Mouse (Mus musculus): ENCODE results near the gene Naa25. TPM values are rescaled to one million over a fixed set of nuclear protein-coding genes. Genes with fewer than 3 reads are reported as not detected.

Gene Naa25
- polyA plus RNA-seq, 1 experiment from 2014 or later: 44.5 TPM

- Histone ChIP-seq H3K4me1 (peaks cover 15% of the 10 kb centered on the region), H3K4me2 (peak overlapping the region; percentile 83), H3K4me3 (replicated peaks) (peak overlapping the region; percentile 71), H3K27ac (no peak overlapping the region; the same call in 1 of the 2 replicates), H3K9ac (peak overlapping the region; percentile 70), H3K36me3 (peaks cover 32% of the 10 kb centered on the region), H3K9me3 (replicated peaks) (no peaks in the 10 kb centered on the region; the same call in 1 of the 2 replicates), H3K27me3 (peaks cover 7% of the 10 kb centered on the region)
- ATAC-seq (replicated peaks; ENCODE audit: low FRiP score): no peak
- WGBS: 47% methylated on average over 10 of the region's 10 CpGs
Observed at GRCm38 (mm10) chr5:121383857-121384756, 13.6 kb upstream of the Naa25 start.

- peak overlapping the region; percentile 70 for H3K9ac ChIP-seq
- peaks cover 7% of the 10 kb centered on the region for H3K27me3 ChIP-seq
- H3K4me2 ChIP-seq: peak overlapping the region; percentile 83
- H3K9me3 ChIP-seq (replicated peaks): no peaks in the 10 kb centered on the region; the same call in 1 of the 2 replicates
- H3K4me1 ChIP-seq: peaks cover 15% of the 10 kb centered on the region
- peak overlapping the region; percentile 85 for H3K27ac ChIP-seq
- peak; percentile 68 for ATAC-seq (replicated peaks; ENCODE audit: low FRiP score)
- 2% methylated on average over 45 of the region's 47 CpGs for WGBS
- H3K36me3 ChIP-seq: peaks cover 24% of the 10 kb centered on the region
- peak overlapping the region; percentile 71 for H3K4me3 ChIP-seq (replicated peaks)
Observed at GRCm38 (mm10) chr5:121384757-121385460, 12.8 kb upstream of the Naa25 start.

- Histone ChIP-seq H3K4me2 (peak within 1 kb of the TSS; percentile 83), H3K36me3 (peaks cover 17% of the 10 kb centered on the region), H3K9ac (peak within 1 kb of the TSS; percentile 70), H3K27ac (peak within 1 kb of the TSS; percentile 85), H3K27me3 (peaks cover 7% of the 10 kb centered on the region), H3K4me3 (replicated peaks) (peak within 1 kb of the TSS; percentile 71), H3K4me1 (peaks cover 15% of the 10 kb centered on the region), H3K9me3 (replicated peaks) (no peaks in the 10 kb centered on the region; the same call in 1 of the 2 replicates)
- peak; percentile 96 for ATAC-seq (replicated peaks; ENCODE audit: low FRiP score)
- under 1% methylated on average over 39 of the region's 45 CpGs for WGBS
Observed at GRCm38 (mm10) chr5:121385461-121386119, 12.1 kb upstream of the Naa25 start, which contains the start of gene Trafd1. Trafd1 (minus strand) TSS chr5:121385632.

GRCm38 (mm10) chr5:121386120-121386909 is 11.4 kb upstream of the Naa25 start:
- Histone ChIP-seq H3K27me3 (peaks cover 7% of the 10 kb centered on the region), H3K4me2 (peak overlapping the region; percentile 83), H3K4me3 (replicated peaks) (peak overlapping the region; percentile 71), H3K36me3 (peaks cover 10% of the 10 kb centered on the region), H3K9me3 (replicated peaks) (no peaks in the 10 kb centered on the region), H3K4me1 (peaks cover 15% of the 10 kb centered on the region), H3K9ac (no peak overlapping the region), H3K27ac (no peak overlapping the region)
- no peak for ATAC-seq (replicated peaks; ENCODE audit: low FRiP score)
- WGBS: 35% methylated on average over 22 of the region's 22 CpGs

- no peak overlapping the region for H3K27ac ChIP-seq
- no peak overlapping the region for H3K9ac ChIP-seq
- 58% methylated on average over 4 of the region's 4 CpGs for WGBS
- H3K4me1 ChIP-seq: peaks cover 15% of the 10 kb centered on the region
- no peaks in the 10 kb centered on the region for H3K9me3 ChIP-seq (replicated peaks)
- H3K4me3 ChIP-seq (replicated peaks): no peak overlapping the region
- H3K27me3 ChIP-seq: peaks cover 7% of the 10 kb centered on the region
- ATAC-seq (replicated peaks; ENCODE audit: low FRiP score): no peak
- peaks cover 4% of the 10 kb centered on the region; the same call in 1 of the 2 replicates for H3K36me3 ChIP-seq
- no peak overlapping the region for H3K4me2 ChIP-seq
Observed at GRCm38 (mm10) chr5:121387126-121387525, 10.6 kb upstream of the Naa25 start.

GRCm38 (mm10) chr5:121389106-121389505 is 8.6 kb upstream of the Naa25 start:
- 64% methylated on average over 7 of the region's 7 CpGs for WGBS
- Histone ChIP-seq H3K36me3 (no peaks in the 10 kb centered on the region), H3K4me1 (peaks cover 15% of the 10 kb centered on the region), H3K27ac (no peak overlapping the region), H3K27me3 (peaks cover 7% of the 10 kb centered on the region), H3K9ac (no peak overlapping the region), H3K9me3 (replicated peaks) (no peaks in the 10 kb centered on the region), H3K4me2 (no peak overlapping the region), H3K4me3 (replicated peaks) (no peak overlapping the region)
- no peak for ATAC-seq (replicated peaks; ENCODE audit: low FRiP score)

- Histone ChIP-seq H3K4me2 (no peak overlapping the region), H3K27ac (no peak overlapping the region), H3K4me1 (peaks cover 10% of the 10 kb centered on the region), H3K36me3 (no peaks in the 10 kb centered on the region), H3K9ac (no peak overlapping the region), H3K9me3 (replicated peaks) (no peaks in the 10 kb centered on the region), H3K27me3 (peaks cover 7% of the 10 kb centered on the region), H3K4me3 (replicated peaks) (no peak overlapping the region)
- ATAC-seq (replicated peaks; ENCODE audit: low FRiP score): no peak
Observed at GRCm38 (mm10) chr5:121389691-121390090, 8.0 kb upstream of the Naa25 start.

GRCm38 (mm10) chr5:121392667-121393380 is 4.9 kb upstream of the Naa25 start:
- H3K9ac ChIP-seq: no peak overlapping the region

GRCm38 (mm10) chr5:121393402-121393801 is 4.3 kb upstream of the Naa25 start:
- Histone ChIP-seq H3K9me3 (replicated peaks) (no peaks in the 10 kb centered on the region), H3K27ac (no peak overlapping the region), H3K27me3 (no peaks in the 10 kb centered on the region), H3K9ac (no peak overlapping the region), H3K4me2 (no peak overlapping the region), H3K4me1 (peaks cover 4% of the 10 kb centered on the region; the same call in 1 of the 2 replicates), H3K4me3 (replicated peaks) (no peak overlapping the region), H3K36me3 (no peaks in the 10 kb centered on the region)
- WGBS: 81% methylated on average over 3 of the region's 3 CpGs
- no peak for ATAC-seq (replicated peaks; ENCODE audit: low FRiP score)

More at GRCm38 (mm10) chr5:121392667-121393380, 4.9 kb upstream of the Naa25 start:
- Histone ChIP-seq H3K4me1 (peaks cover 4% of the 10 kb centered on the region; the same call in 1 of the 2 replicates), H3K4me3 (replicated peaks) (no peak overlapping the region), H3K27ac (no peak overlapping the region), H3K4me2 (no peak overlapping the region), H3K36me3 (no peaks in the 10 kb centered on the region), H3K27me3 (no peaks in the 10 kb centered on the region), H3K9me3 (replicated peaks) (no peaks in the 10 kb centered on the region)
- 62% methylated on average over 16 of the region's 16 CpGs for WGBS
- no peak for ATAC-seq (replicated peaks; ENCODE audit: low FRiP score)

GRCm38 (mm10) chr5:121395621-121396020 is 2.1 kb upstream of the Naa25 start:
- ATAC-seq (replicated peaks; ENCODE audit: low FRiP score): no peak
- Histone ChIP-seq H3K27ac (no peak overlapping the region), H3K36me3 (0 out of 2 replicates have a peak, but pooled peaks cover under 1% of the 10 kb centered on the region), H3K4me1 (peaks cover 22% of the 10 kb centered on the region), H3K4me2 (no peak overlapping the region), H3K9ac (no peak overlapping the region), H3K9me3 (replicated peaks) (no peaks in the 10 kb centered on the region), H3K4me3 (replicated peaks) (no peak overlapping the region), H3K27me3 (no peaks in the 10 kb centered on the region)
- 81% methylated on average over 5 of the region's 5 CpGs for WGBS

Data from kidney, embryonic 15.5 days (tissue).